Mouse (Mus musculus): Measurements from ENCODE around the gene Usp6nl.

- TF ChIP-seq CTCF (IDR thresholded peaks at IDR 0.05; ENCODE audit: low read depth) (no peak), EP300 (optimal IDR thresholded peaks at IDR 0.05) (no peak)
Measured at GRCm38 (mm10) chr2:6284784-6285183, 37.7 kb upstream of the Usp6nl start.

Data from stomach, postnatal 0 days (tissue).